Mouse (Mus musculus) forebrain, embryonic 10.5 days (tissue): ENCODE data around the gene Map3k3. TPM values are rescaled to one million over a fixed set of nuclear protein-coding genes. Genes with fewer than 3 reads are reported as not detected.

ENCODE experiments used
- DNase-seq: peaks from one replicate; pipeline ENCODE4 v3.0.0-alpha.2; 2017; ENCODE audit warnings: low spot score; ENCODE audit errors: extremely low spot score
- H3K27ac ChIP-seq: fragments of 300-500 bp; sonication (generic); 2 replicates; pipeline ENCODE4 v1.5.1; 2016; ENCODE audit warnings: mild to moderate bottlenecking
- H3K27me3 ChIP-seq: fragments of 300-500 bp; sonication (generic); 2 replicates; pipeline ENCODE4 v1.6.1; 2016; ENCODE audit warnings: mild to moderate bottlenecking; ENCODE audit not compliant: poor library complexity, severe bottlenecking
- H3K36me3 ChIP-seq: fragments of 300-500 bp; sonication (generic); replicated peaks from 2 replicates; pipeline ENCODE4 v1.6.1; 2016; ENCODE audit warnings: mild to moderate bottlenecking, moderate library complexity
- H3K4me1 ChIP-seq: fragments of 300-500 bp; sonication (generic); 2 replicates; pipeline ENCODE4 v1.6.1; 2016
- H3K4me3 ChIP-seq: fragments of 300-500 bp; sonication (generic); 2 replicates; pipeline ENCODE4 v1.5.1; 2016; ENCODE audit warnings: mild to moderate bottlenecking, moderate library complexity
- H3K9me3 ChIP-seq: fragments of 300-500 bp; sonication (generic); 2 replicates; pipeline ENCODE4 v1.6.1; 2016; ENCODE audit warnings: mild to moderate bottlenecking, moderate library complexity
- WGBS: fragments of 180-500 bp; shearing (Covaris S2); methylation state at CpG from one replicate; pipeline ENCODE4 v1.1.7; 2016; 5-methylcytosine and 5-hydroxymethylcytosine counted together
- polyA plus RNA-seq: library from polyadenylated mRNA; unstranded; fragments of >200 nt; fragmentation: Nextera tagmentation; extraction: Ambion mirVana; gene quantifications from 2 replicates; pipeline ENCODE4 v1.2.1, GENCODE M21; 2016

The Map3k3 gene
- polyA plus RNA-seq, 1 experiment from 2014 or later, result 16.1 TPM

GRCm38 (mm10) chr11:106154770-106155169 is 70.4 kb downstream of the Map3k3 start:
- 85% methylated on average over 2 of the region's 2 CpGs for WGBS
- H3K27me3 ChIP-seq, result no peaks in the 10 kb centered on the region
- H3K36me3 ChIP-seq, result peaks cover 94% of the 10 kb centered on the region
- H3K4me1 ChIP-seq, result peaks cover 33% of the 10 kb centered on the region
- H3K4me3 ChIP-seq, result no peak overlapping the region
- H3K27ac ChIP-seq, result no peak overlapping the region
- no peaks in the 10 kb centered on the region for H3K9me3 ChIP-seq
- DNase-seq, result no peak

GRCm38 (mm10) chr11:106155761-106156160 is 71.3 kb downstream of the Map3k3 start:
- no peak for DNase-seq
- H3K27ac ChIP-seq, result no peak overlapping the region

GRCm38 (mm10) chr11:106156257-106156656 is 71.8 kb downstream of the Map3k3 start:
- H3K4me3 ChIP-seq, result no peak overlapping the region
- H3K36me3 ChIP-seq, result peaks cover 79% of the 10 kb centered on the region
- H3K4me1 ChIP-seq, result peaks cover 43% of the 10 kb centered on the region
- WGBS, result 96% methylated on average over 1 of the region's 1 CpGs
- H3K27me3 ChIP-seq, result no peaks in the 10 kb centered on the region
- no peaks in the 10 kb centered on the region for H3K9me3 ChIP-seq
- DNase-seq, result no peak
- H3K27ac ChIP-seq, result no peak overlapping the region

More at GRCm38 (mm10) chr11:106155761-106156160, 71.3 kb downstream of the Map3k3 start:
- H3K36me3 ChIP-seq, result peaks cover 84% of the 10 kb centered on the region
- H3K9me3 ChIP-seq, result no peaks in the 10 kb centered on the region
- H3K27me3 ChIP-seq, result no peaks in the 10 kb centered on the region
- no peak overlapping the region for H3K4me3 ChIP-seq
- WGBS, result 83% methylated on average over 3 of the region's 3 CpGs
- peaks cover 38% of the 10 kb centered on the region for H3K4me1 ChIP-seq

- no peak for DNase-seq
- Histone ChIP-seq H3K27me3 (no peaks in the 10 kb centered on the region), H3K9me3 (no peaks in the 10 kb centered on the region), H3K4me1 (peaks cover 49% of the 10 kb centered on the region), H3K27ac (no peak overlapping the region), H3K4me3 (no peak overlapping the region), H3K36me3 (peaks cover 71% of the 10 kb centered on the region)
- 91% methylated on average over 7 of the region's 7 CpGs for WGBS
Measured at GRCm38 (mm10) chr11:106157154-106157553, 72.7 kb downstream of the Map3k3 start.

- peaks cover 71% of the 10 kb centered on the region for H3K36me3 ChIP-seq
- peak; percentile 26 for DNase-seq
- peak overlapping the region; percentile 88 for H3K4me3 ChIP-seq
- peak overlapping the region; percentile 99 for H3K27ac ChIP-seq
- WGBS, result 62% methylated on average over 14 of the region's 14 CpGs
- peaks cover 49% of the 10 kb centered on the region for H3K4me1 ChIP-seq
- no peaks in the 10 kb centered on the region for H3K27me3 ChIP-seq
- no peaks in the 10 kb centered on the region for H3K9me3 ChIP-seq
Measured at GRCm38 (mm10) chr11:106158081-106158929, 73.9 kb downstream of the Map3k3 start.

- peaks cover 49% of the 10 kb centered on the region for H3K4me1 ChIP-seq
- WGBS, result 56% methylated on average over 9 of the region's 9 CpGs
Measured at GRCm38 (mm10) chr11:106158930-106159215, 74.5 kb downstream of the Map3k3 start.

GRCm38 (mm10) chr11:106159216-106159920 is 75.0 kb downstream of the Map3k3 start:
- H3K9me3 ChIP-seq, result no peaks in the 10 kb centered on the region
- peaks cover 71% of the 10 kb centered on the region for H3K36me3 ChIP-seq
- H3K27me3 ChIP-seq, result no peaks in the 10 kb centered on the region
- WGBS, result 1% methylated on average over 23 of the region's 25 CpGs
- H3K27ac ChIP-seq, result peak overlapping the region; percentile 99
- DNase-seq, result peak; percentile 56
- H3K4me1 ChIP-seq, result peaks cover 49% of the 10 kb centered on the region
- H3K4me3 ChIP-seq, result peak overlapping the region; percentile 88

More at GRCm38 (mm10) chr11:106158930-106159215, 74.5 kb downstream of the Map3k3 start:
- Histone ChIP-seq H3K9me3 (no peaks in the 10 kb centered on the region), H3K36me3 (peaks cover 71% of the 10 kb centered on the region), H3K4me3 (peak overlapping the region; percentile 88), H3K27ac (peak overlapping the region; percentile 99), H3K27me3 (no peaks in the 10 kb centered on the region)
- DNase-seq, result peak; percentile 21

GRCm38 (mm10) chr11:106159921-106160840 is 75.8 kb downstream of the Map3k3 start:
- Histone ChIP-seq H3K27ac (peak overlapping the region; percentile 99), H3K27me3 (no peaks in the 10 kb centered on the region), H3K4me1 (peaks cover 49% of the 10 kb centered on the region), H3K9me3 (no peaks in the 10 kb centered on the region), H3K36me3 (peaks cover 71% of the 10 kb centered on the region), H3K4me3 (peak overlapping the region; percentile 88)
- peak; percentile 84 for DNase-seq
- WGBS, result under 1% methylated on average over 83 of the region's 106 CpGs

- Histone ChIP-seq H3K27me3 (no peaks in the 10 kb centered on the region), H3K4me1 (peaks cover 48% of the 10 kb centered on the region), H3K9me3 (no peaks in the 10 kb centered on the region), H3K36me3 (peaks cover 71% of the 10 kb centered on the region), H3K27ac (peak within 1 kb of the TSS; percentile 99), H3K4me3 (peak within 1 kb of the TSS; percentile 88)
- 33% methylated on average over 22 of the region's 22 CpGs for WGBS
- peak; percentile 32 for DNase-seq
Measured at GRCm38 (mm10) chr11:106160841-106161721, 76.7 kb downstream of the Map3k3 start, which contains the start of the genes Gm10840 and Limd2. TSS of gene Gm10840 (plus strand) at chr11:106160850. TSS of gene Limd2 (minus strand) at chr11:106160860.

GRCm38 (mm10) chr11:106162237-106162636 is 77.8 kb downstream of the Map3k3 start:
- no peak for DNase-seq
- Histone ChIP-seq H3K9me3 (no peaks in the 10 kb centered on the region), H3K36me3 (peaks cover 71% of the 10 kb centered on the region), H3K4me3 (no peak overlapping the region), H3K27ac (no peak overlapping the region), H3K27me3 (no peaks in the 10 kb centered on the region), H3K4me1 (peaks cover 37% of the 10 kb centered on the region)
- WGBS, result 85% methylated on average over 2 of the region's 2 CpGs

- Histone ChIP-seq H3K36me3 (peaks cover 69% of the 10 kb centered on the region), H3K4me3 (no peak overlapping the region), H3K27ac (peak overlapping the region; percentile 51; the same call in 1 of the 2 replicates), H3K9me3 (no peaks in the 10 kb centered on the region), H3K27me3 (no peaks in the 10 kb centered on the region), H3K4me1 (peaks cover 28% of the 10 kb centered on the region)
- DNase-seq, result no peak
- WGBS, result 94% methylated on average over 4 of the region's 4 CpGs
Measured at GRCm38 (mm10) chr11:106163546-106163945, 79.1 kb downstream of the Map3k3 start.
